Mouse (Mus musculus) lung, embryonic 14.5 days (tissue): Measurements from ENCODE around the gene Trpm7. TPM values are rescaled to one million over a fixed set of nuclear protein-coding genes. Genes with fewer than 3 reads are reported as not detected.
A peak's percentile ranks its signal among the peaks of the same experiment; 100 is the strongest.

Experiments
- ATAC-seq: fragments of 200-750 bp; cut with Nextera tagmentation; 2 replicates; pipeline ENCODE4 v1.8.0; 2017; ENCODE audit warnings: mild to moderate bottlenecking, moderate TSS enrichment, moderate library complexity; ENCODE audit not compliant: insufficient read depth
- DNase-seq: peaks from one replicate; pipeline ENCODE4 v3.0.0-alpha.2; 2015
- H3K27ac ChIP-seq: fragments of 300-500 bp; sonication (generic); 2 replicates; pipeline ENCODE4 v1.5.1; 2014; ENCODE audit warnings: low read depth, mild to moderate bottlenecking, moderate library complexity
- H3K27me3 ChIP-seq: fragments of 300-500 bp; sonication (generic); 2 replicates; pipeline ENCODE4 v1.6.1; 2014; ENCODE audit warnings: low read length, control low read depth; ENCODE audit not compliant: insufficient read depth
- H3K36me3 ChIP-seq: fragments of 300-500 bp; sonication (generic); 2 replicates; pipeline ENCODE4 v1.6.1; 2014; ENCODE audit warnings: control low read depth; ENCODE audit not compliant: insufficient read depth
- H3K4me1 ChIP-seq: fragments of 300-500 bp; sonication (generic); 2 replicates; pipeline ENCODE4 v1.6.1; 2014; ENCODE audit warnings: antibody characterized with exemption, control low read depth; ENCODE audit not compliant: insufficient read depth
- H3K4me2 ChIP-seq: fragments of 300-500 bp; sonication (generic); 2 replicates; pipeline ENCODE4 v1.6.1; 2014; ENCODE audit warnings: mild to moderate bottlenecking
- H3K4me3 ChIP-seq: fragments of 300-500 bp; sonication (generic); 2 replicates; pipeline ENCODE4 v1.5.1; 2014; ENCODE audit warnings: low read depth, low read length
- H3K9ac ChIP-seq: fragments of 300-500 bp; sonication (generic); 2 replicates; pipeline ENCODE4 v1.6.1; 2014
- H3K9me3 ChIP-seq: fragments of 300-500 bp; sonication (generic); 2 replicates; pipeline ENCODE4 v1.6.1; 2016; ENCODE audit warnings: low read depth, low read length, control low read depth
- CTCF ChIP-seq: IDR thresholded peaks from 2 replicates; pipeline ENCODE4 v1.5.1; 2016; ENCODE audit warnings: antibody characterized with exemption, low read depth
- WGBS: fragments of 180-500 bp; shearing (Covaris S2); extraction: QIAGEN DNeasy Blood & Tissue Kit; methylation state at CpG from one replicate; pipeline ENCODE4 v1.1.7; 2014; 5-methylcytosine and 5-hydroxymethylcytosine counted together
- polyA plus RNA-seq: library from polyadenylated mRNA; unstranded; fragments of >200 nt; fragmentation: Nextera tagmentation; extraction: Ambion mirVana; gene quantifications from 2 replicates; pipeline ENCODE4 v1.2.1, GENCODE M21; 2014

Gene Trpm7
- polyA plus RNA-seq, 1 experiment from 2014 or later, result 50.8 TPM

- no peak; the same call in 1 of the 2 replicates for TF ChIP-seq CTCF
- peak overlapping the region; percentile 89 for H3K4me3 ChIP-seq
- no peaks in the 10 kb centered on the region for H3K27me3 ChIP-seq
- no peaks in the 10 kb centered on the region for H3K36me3 ChIP-seq
- no peak for ATAC-seq
- peak overlapping the region; percentile 80 for H3K4me2 ChIP-seq
- DNase-seq, result no peak
- 18% methylated on average over 13 of the region's 13 CpGs for WGBS
- peak overlapping the region; percentile 99 for H3K27ac ChIP-seq
- H3K4me1 ChIP-seq, result no peaks in the 10 kb centered on the region
- H3K9ac ChIP-seq, result peak overlapping the region; percentile 92
- no peaks in the 10 kb centered on the region for H3K9me3 ChIP-seq
Measured at GRCm38 (mm10) chr2:126874809-126875515, 1.1 kb downstream of the Trpm7 start.

DNA sequence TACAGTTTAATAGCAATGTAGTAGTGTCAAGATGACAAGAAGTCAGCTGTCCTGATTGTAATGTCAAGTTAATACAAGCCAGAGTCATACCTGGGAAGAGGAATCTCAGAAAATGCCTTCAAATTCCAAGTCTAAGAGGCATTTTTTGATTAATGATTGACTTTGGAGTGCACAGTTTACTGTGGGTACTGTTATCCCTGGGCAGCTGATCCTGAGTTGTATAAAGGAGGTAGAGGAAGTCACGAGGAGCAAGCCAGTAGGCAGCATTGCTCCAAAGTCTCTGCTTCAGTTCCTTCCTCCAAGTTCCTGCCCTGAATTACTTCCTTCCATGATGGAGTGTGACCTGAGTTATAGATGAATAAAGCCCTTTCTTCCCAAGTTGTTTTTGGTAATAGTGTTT lies 9.7 kb downstream of the Trpm7 start:
- Histone ChIP-seq H3K4me2 (no peak overlapping the region), H3K36me3 (no peaks in the 10 kb centered on the region), H3K9ac (no peak overlapping the region), H3K4me1 (no peaks in the 10 kb centered on the region), H3K27ac (no peak overlapping the region), H3K27me3 (no peaks in the 10 kb centered on the region), H3K4me3 (no peak overlapping the region), H3K9me3 (no peaks in the 10 kb centered on the region)
- TF ChIP-seq CTCF, result no peak
- ATAC-seq, result no peak
- WGBS, result 51% methylated on average over 1 of the region's 1 CpGs
- peak; percentile 7 for DNase-seq

- WGBS, result 82% methylated on average over 10 of the region's 10 CpGs
- no peak for ATAC-seq
Measured at GRCm38 (mm10) chr2:126865501-126866199, 10.4 kb downstream of the Trpm7 start.

GRCm38 (mm10) chr2:126865026-126865425 lies 11.0 kb downstream of the Trpm7 start:
- Histone ChIP-seq H3K36me3 (no peaks in the 10 kb centered on the region), H3K4me2 (no peak overlapping the region), H3K27ac (no peak overlapping the region), H3K4me1 (no peaks in the 10 kb centered on the region), H3K9me3 (no peaks in the 10 kb centered on the region), H3K27me3 (no peaks in the 10 kb centered on the region), H3K4me3 (no peak overlapping the region), H3K9ac (no peak overlapping the region)
- no peak for TF ChIP-seq CTCF
- ATAC-seq, result no peak
- DNase-seq, result no peak
- WGBS, result 88% methylated on average over 3 of the region's 3 CpGs

More at GRCm38 (mm10) chr2:126865501-126866199, 10.4 kb downstream of the Trpm7 start:
- Histone ChIP-seq H3K36me3 (no peaks in the 10 kb centered on the region), H3K4me3 (no peak overlapping the region), H3K4me1 (no peaks in the 10 kb centered on the region), H3K9me3 (no peaks in the 10 kb centered on the region), H3K27ac (no peak overlapping the region), H3K9ac (no peak overlapping the region), H3K4me2 (no peak overlapping the region), H3K27me3 (no peaks in the 10 kb centered on the region)
- DNase-seq, result no peak
- no peak for TF ChIP-seq CTCF

DNA sequence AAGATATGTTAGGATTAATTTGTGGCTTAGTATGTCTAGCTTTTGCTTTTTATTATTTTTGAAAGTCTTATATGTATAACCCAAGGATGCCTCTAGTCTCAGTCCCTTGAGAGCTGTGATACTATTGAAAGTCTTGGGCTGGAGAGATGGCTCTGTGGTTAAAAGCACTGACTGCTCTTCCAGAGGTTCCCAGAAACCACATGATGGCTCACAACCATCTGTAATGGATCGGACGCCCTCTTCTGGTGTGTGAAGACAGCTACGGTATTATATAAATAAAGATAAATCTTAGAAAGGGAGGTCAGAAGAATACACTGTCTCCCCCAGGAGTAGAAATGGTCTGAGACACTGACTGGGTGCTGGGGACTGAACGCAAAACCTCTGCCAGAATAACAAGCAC lies 31.3 kb downstream of the Trpm7 start:
- Histone ChIP-seq H3K9ac (no peak overlapping the region), H3K4me3 (no peak overlapping the region), H3K36me3 (peaks cover 44% of the 10 kb centered on the region), H3K27me3 (no peaks in the 10 kb centered on the region), H3K27ac (no peak overlapping the region), H3K9me3 (no peaks in the 10 kb centered on the region), H3K4me2 (no peak overlapping the region), H3K4me1 (no peaks in the 10 kb centered on the region)
- TF ChIP-seq CTCF, result no peak
- WGBS, result 79% methylated on average over 4 of the region's 4 CpGs
- ATAC-seq (no peak), DNase-seq (no peak)

- Histone ChIP-seq H3K4me2 (no peak overlapping the region), H3K27ac (no peak overlapping the region), H3K27me3 (no peaks in the 10 kb centered on the region), H3K4me1 (no peaks in the 10 kb centered on the region), H3K4me3 (no peak overlapping the region), H3K36me3 (peaks cover 74% of the 10 kb centered on the region), H3K9me3 (no peaks in the 10 kb centered on the region), H3K9ac (no peak overlapping the region)
- DNase-seq (no peak), ATAC-seq (no peak)
- WGBS, result 83% methylated on average over 5 of the region's 5 CpGs
- no peak for TF ChIP-seq CTCF
Measured at GRCm38 (mm10) chr2:126838848-126839247, 37.2 kb downstream of the Trpm7 start.

- Histone ChIP-seq H3K4me3 (no peak overlapping the region), H3K9me3 (no peaks in the 10 kb centered on the region), H3K27me3 (no peaks in the 10 kb centered on the region), H3K9ac (no peak overlapping the region), H3K4me1 (no peaks in the 10 kb centered on the region), H3K4me2 (no peak overlapping the region), H3K27ac (no peak overlapping the region), H3K36me3 (peaks cover 54% of the 10 kb centered on the region)
- no peak for TF ChIP-seq CTCF
- WGBS, result 84% methylated on average over 2 of the region's 2 CpGs
- DNase-seq (no peak), ATAC-seq (no peak)
Measured at GRCm38 (mm10) chr2:126817414-126817813, 58.6 kb downstream of the Trpm7 start.
